Comparison of ENCODE assay signal across 11 mouse cellular contexts in the genomic region with DNA sequence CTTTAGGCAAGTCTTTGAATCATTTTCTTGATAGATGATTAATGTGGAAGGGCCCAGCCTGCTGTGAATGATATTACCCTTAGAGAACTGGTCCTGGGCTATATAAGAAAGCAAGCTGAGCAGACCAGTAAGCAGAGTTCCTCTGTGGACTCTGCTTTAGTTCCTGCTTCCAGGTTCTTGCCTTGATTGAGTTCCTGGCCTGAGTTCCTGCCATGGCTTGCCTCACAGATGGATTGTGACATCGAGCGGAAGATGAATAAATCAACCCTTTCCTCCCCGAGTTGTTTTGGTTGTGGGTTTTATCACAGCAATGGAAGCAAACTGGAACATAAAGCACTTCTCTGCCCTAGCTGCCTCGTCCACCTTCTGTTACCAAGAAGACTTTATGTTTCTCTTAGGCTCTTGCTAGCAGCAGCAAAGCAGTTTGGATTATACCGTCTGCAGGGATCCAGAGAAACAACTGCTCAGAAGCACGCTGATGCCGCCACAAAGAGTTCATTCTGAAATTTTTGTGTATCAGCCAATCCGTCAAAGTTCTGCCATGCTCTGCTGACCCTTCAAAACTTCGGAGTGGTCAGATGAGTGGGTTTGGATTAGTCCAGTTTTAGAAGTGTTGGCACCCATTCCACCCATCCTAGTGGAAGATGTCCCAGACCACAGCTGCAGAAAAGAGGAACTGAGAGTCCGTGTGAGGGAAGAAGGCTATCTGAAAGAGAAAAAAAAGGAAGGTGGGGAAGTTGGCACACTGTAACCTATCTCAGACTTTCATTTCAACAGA. TPM values are rescaled to one million over a fixed set of nuclear protein-coding genes. Genes with fewer than 3 reads are reported as not detected.
DNase-seq lines count a peak whose midpoint lies in the region; ATAC-seq lines count a peak whose summit lies in the region.
"Had no signal": no experiment of that assay in that cellular context is flagged by ENCODE, and none has a peak within 500 bp of the region (broad histone marks: within the 10 kb centered on the region; RNA-seq: fewer than 3 reads in every experiment).

No protein-coding gene starts in this region.

- H3K9me3 ChIP-seq in forebrain, embryonic 11.5 days (ENCODE audit: control insufficient read depth, low read length) = no peaks in the 10 kb centered on the region; the same call in 1 of the 2 replicates
- H3K9me3 ChIP-seq: G1E; lung, embryonic 15.5 days had no signal

- ATAC-seq in common myeloid progenitor, adult 5-6 weeks (replicated peaks; ENCODE audit: low read depth, poor library complexity, severe bottlenecking) = peak; percentile 98
- peak; percentile 97 for ATAC-seq in megakaryocyte progenitor cell, adult 5-6 weeks (replicated peaks; ENCODE audit: poor library complexity)
- ATAC-seq in forebrain, embryonic 11.5 days (replicated peaks; ENCODE audit: low FRiP score) = no peak
- ATAC-seq: forebrain, postnatal 0 days had no signal

- H3K4me1 ChIP-seq in forebrain, embryonic 11.5 days (replicated peaks; ENCODE audit: control insufficient read depth, insufficient read depth, low read length) = no peaks in the 10 kb centered on the region
- H3K4me1 ChIP-seq: lung, embryonic 15.5 days had no signal

- no peaks in the 10 kb centered on the region for H3K36me3 ChIP-seq in forebrain, embryonic 11.5 days (ENCODE audit: control insufficient read depth, insufficient read depth, low read length)
- H3K36me3 ChIP-seq: G1E; lung, embryonic 15.5 days had no signal

- WGBS in forebrain, embryonic 11.5 days = 86% methylated on average over 10 of the region's 10 CpGs

- DNase-seq in layer of hippocampus, adult 11-12 months (ENCODE audit: low spot score) = peak; percentile 28
- DNase-seq in layer of hippocampus, adult 9-10 months (ENCODE audit: low spot score) = no peak
- DNase-seq in MEL-GATA-1-ER (ENCODE audit: extremely low read depth, low read depth) = peak; percentile 44
- DNase-seq in thymus, postnatal 25 days = no peak
- DNase-seq in forebrain, embryonic 11.5 days (ENCODE audit: low spot score) = no peak
- DNase-seq in neural tube, embryonic 10.5 days (ENCODE audit: extremely low spot score, low spot score) = no peak
- DNase-seq: forebrain, postnatal 0 days had no signal

- H3K27me3 ChIP-seq in forebrain, embryonic 11.5 days (ENCODE audit: control insufficient read depth, insufficient read depth, low read length) = no peaks in the 10 kb centered on the region
- H3K27me3 ChIP-seq: lung, embryonic 15.5 days had no signal

- H3K9ac ChIP-seq in forebrain, embryonic 11.5 days (ENCODE audit: low read length) = no peak overlapping the region
- H3K9ac ChIP-seq: forebrain, postnatal 0 days; lung, embryonic 15.5 days had no signal

- no peak overlapping the region for H3K27ac ChIP-seq in forebrain, embryonic 11.5 days (ENCODE audit: low read depth, low read length)
- H3K27ac ChIP-seq: lung, embryonic 15.5 days had no signal

- H3K4me3 ChIP-seq in forebrain, embryonic 11.5 days (ENCODE audit: low read depth, low read length) = no peak overlapping the region
- H3K4me3 ChIP-seq: lung, embryonic 15.5 days had no signal

- H3K4me2 ChIP-seq in forebrain, embryonic 11.5 days (ENCODE audit: low read depth, low read length, severe bottlenecking) = no peak overlapping the region
- H3K4me2 ChIP-seq: lung, embryonic 15.5 days had no signal

RNA-seq across cellular contexts. Expression of gene Cep78, which starts 30.6 kb away (rescaled TPM):
- total RNA-seq in common myeloid progenitor, adult 5-6 weeks (2017) = 17.7 and 19.7 TPM in 2 replicates
- 13.0 and 17.4 TPM in 2 replicates for total RNA-seq in megakaryocyte progenitor cell, adult 5-6 weeks (2015)
- total RNA-seq in megakaryocyte progenitor cell, adult 5-6 weeks (2017) = 17.8 and 25.2 TPM in 2 replicates
- polyA plus RNA-seq in forebrain, embryonic 11.5 days (2014; fragmentation: Nextera tagmentation; extraction: Ambion mirVana) = 68.7 TPM in 2 replicates

Comparison
In these comparisons a context has a peak if more than half of its experiments do, and no peak if none do; other contexts are left out.
1. DNase-seq: peak in layer of hippocampus, adult 11-12 months (single experiment) and MEL-GATA-1-ER (single experiment); none in layer of hippocampus, adult 9-10 months (single experiment), thymus, postnatal 25 days (single experiment), forebrain, embryonic 11.5 days (single experiment) and neural tube, embryonic 10.5 days (single experiment).